Mouse (Mus musculus): ENCODE data around the gene Ulk4. TPM values are rescaled to one million over a fixed set of nuclear protein-coding genes. Genes with fewer than 3 reads are reported as not detected.

The Ulk4 gene
- total and polyA plus RNA-seq, 3 experiments, result 0.18 to 2.3 (median 0.30) TPM

- Histone ChIP-seq H3K9ac (ENCODE audit: low read depth, low read length) (peak overlapping the region; percentile 49), H3K36me3 (ENCODE audit: control insufficient read depth, insufficient read depth, low read length) (peaks cover 18% of the 10 kb centered on the region), H3K27me3 (ENCODE audit: control insufficient read depth, insufficient read depth, low read length) (no peaks in the 10 kb centered on the region), H3K27ac (peak overlapping the region; percentile 98), H3K79me2 (replicated peaks; ENCODE audit: control insufficient read depth, insufficient read depth, low read length) (peaks cover 7% of the 10 kb centered on the region; the same call in 1 of the 2 replicates), H3K4me1 (ENCODE audit: control insufficient read depth, insufficient read depth, low read length) (peaks cover 50% of the 10 kb centered on the region), H3K4me3 (no peak overlapping the region)
- intact Hi-C loops (cut with DNase I), result no loop called here
- peak; percentile 68 to 78 for DNase-seq
- WGBS, result 7% methylated on average over 12 of the region's 12 CpGs
- TF ChIP-seq EP300 (IDR thresholded peaks at IDR 0.05; ENCODE audit: insufficient read depth, low read depth, low read length) (peak; percentile 72), CTCF (IDR thresholded peaks at IDR 0.05) (peak; percentile 47), POLR2A (IDR thresholded peaks at IDR 0.05; ENCODE audit: insufficient read depth, low read depth, low read length) (peak; percentile 40; the same call in 1 of the 2 replicates)
Measured at GRCm38 (mm10) chr9:121316621-121317405, 39.8 kb upstream of the Ulk4 start.

GRCm38 (mm10) chr9:121315901-121316595 is 39.1 kb upstream of the Ulk4 start:
- H3K4me3 ChIP-seq, result no peak overlapping the region
- H3K27ac ChIP-seq, result peak overlapping the region; percentile 98
- no peaks in the 10 kb centered on the region for H3K27me3 ChIP-seq (ENCODE audit: control insufficient read depth, insufficient read depth, low read length)
- TF ChIP-seq EP300 (IDR thresholded peaks at IDR 0.05; ENCODE audit: insufficient read depth, low read depth, low read length), result no peak
- no peak for TF ChIP-seq POLR2A (IDR thresholded peaks at IDR 0.05; ENCODE audit: insufficient read depth, low read depth, low read length)
- TF ChIP-seq CTCF (IDR thresholded peaks at IDR 0.05), result no peak
- peak in 1 of 2 experiments; percentile 45 for DNase-seq
- H3K4me1 ChIP-seq (ENCODE audit: control insufficient read depth, insufficient read depth, low read length), result peaks cover 51% of the 10 kb centered on the region
- H3K79me2 ChIP-seq (replicated peaks; ENCODE audit: control insufficient read depth, insufficient read depth, low read length), result peaks cover 7% of the 10 kb centered on the region; the same call in 1 of the 2 replicates
- intact Hi-C loops (cut with DNase I), result no loop called here
- H3K36me3 ChIP-seq (ENCODE audit: control insufficient read depth, insufficient read depth, low read length), result peaks cover 13% of the 10 kb centered on the region
- 57% methylated on average over 4 of the region's 4 CpGs for WGBS
- H3K9ac ChIP-seq (ENCODE audit: low read depth, low read length), result no peak overlapping the region; the same call in 1 of the 2 replicates

DNA sequence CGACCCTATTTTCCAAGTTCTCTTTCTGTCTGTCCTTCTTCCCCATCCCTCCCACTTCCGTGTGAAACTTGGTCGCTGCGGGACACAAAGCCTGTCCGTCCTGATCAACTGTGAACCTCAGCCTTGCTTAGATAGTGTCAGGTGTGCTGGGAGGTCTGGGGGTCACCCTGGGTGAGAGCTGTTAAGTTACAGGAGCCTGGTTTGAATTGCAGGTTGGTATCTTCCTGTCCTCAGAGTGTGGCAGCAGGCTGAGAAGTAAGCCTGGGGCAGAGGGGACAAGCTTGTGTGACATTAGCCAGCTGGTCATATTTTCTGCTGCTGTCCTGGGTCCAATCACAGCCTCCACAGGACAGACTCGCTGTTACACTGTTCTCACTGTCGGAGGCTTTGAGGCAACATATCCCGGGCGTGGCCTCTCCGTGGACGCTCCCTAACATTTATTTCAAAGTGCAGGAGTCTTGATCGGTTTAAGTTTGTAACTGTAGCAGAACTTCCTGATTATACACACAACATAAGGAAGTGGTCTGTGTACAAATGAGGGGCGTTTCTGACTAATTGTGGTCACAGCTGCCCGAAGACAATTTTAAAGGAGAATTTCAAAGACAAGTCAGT is 37.6 kb upstream of the Ulk4 start:
- TF ChIP-seq CTCF (IDR thresholded peaks at IDR 0.05) (peak; percentile 14; the same call in 1 of the 2 replicates), EP300 (IDR thresholded peaks at IDR 0.05; ENCODE audit: insufficient read depth, low read depth, low read length) (peak; percentile 71; the same call in 1 of the 2 replicates), POLR2A (IDR thresholded peaks at IDR 0.05; ENCODE audit: insufficient read depth, low read depth, low read length) (peak; percentile 70)
- Histone ChIP-seq H3K27me3 (ENCODE audit: control insufficient read depth, insufficient read depth, low read length) (no peaks in the 10 kb centered on the region), H3K36me3 (ENCODE audit: control insufficient read depth, insufficient read depth, low read length) (peaks cover 13% of the 10 kb centered on the region), H3K4me3 (peak overlapping the region; percentile 50), H3K27ac (peak overlapping the region; percentile 98), H3K9ac (ENCODE audit: low read depth, low read length) (peak overlapping the region; percentile 73), H3K4me1 (ENCODE audit: control insufficient read depth, insufficient read depth, low read length) (peaks cover 48% of the 10 kb centered on the region), H3K79me2 (replicated peaks; ENCODE audit: control insufficient read depth, insufficient read depth, low read length) (peaks cover 10% of the 10 kb centered on the region)
- intact Hi-C loops (cut with DNase I), result loop anchor here (1.0 kb wide), 3 partner anchors 16 to 34 kb away; no protein-coding TSS in a partner anchor
- WGBS, result 1% methylated on average over 14 of the region's 14 CpGs
- peak; percentile 73 to 80 for DNase-seq

DNA sequence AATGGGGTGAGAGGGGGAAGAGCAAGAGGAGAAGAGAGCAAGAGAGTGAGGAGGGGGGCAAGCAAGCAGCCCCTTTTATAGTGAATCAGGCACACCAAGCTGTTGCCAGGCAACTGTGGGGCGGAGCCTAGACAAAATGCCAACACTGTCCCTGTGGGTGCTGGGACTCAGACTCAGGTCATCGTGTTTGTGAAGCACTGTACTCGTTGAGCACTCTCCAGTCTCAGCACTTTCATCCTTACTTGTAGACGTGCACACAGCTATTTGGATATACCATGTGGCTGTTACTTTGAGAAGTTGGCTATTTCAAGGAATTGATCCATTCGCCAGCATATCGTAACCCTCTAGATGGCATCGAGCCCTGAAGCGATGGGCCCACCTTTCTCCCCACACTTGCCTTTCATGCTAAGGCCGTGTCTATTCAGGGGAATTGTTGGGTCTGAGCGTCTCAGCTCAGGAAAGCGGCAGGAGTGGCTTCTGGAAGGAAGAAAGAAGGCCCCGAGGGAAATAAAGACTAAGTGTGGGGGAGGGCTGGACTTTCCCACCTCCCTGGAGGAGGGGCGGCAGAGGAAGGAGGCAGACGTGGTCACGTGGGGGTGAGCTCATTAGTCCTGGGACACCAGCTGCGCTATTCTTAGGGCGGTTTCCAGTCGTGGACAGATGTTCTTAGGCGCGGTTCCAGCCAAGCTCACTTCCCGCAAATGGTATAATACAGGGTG is 36.8 kb upstream of the Ulk4 start:
- H3K4me1 ChIP-seq (ENCODE audit: control insufficient read depth, insufficient read depth, low read length), result peaks cover 46% of the 10 kb centered on the region
- H3K27ac ChIP-seq, result peak overlapping the region; percentile 98
- peaks cover 12% of the 10 kb centered on the region for H3K79me2 ChIP-seq (replicated peaks; ENCODE audit: control insufficient read depth, insufficient read depth, low read length)
- 2% methylated on average over 21 of the region's 21 CpGs for WGBS
- peaks cover 13% of the 10 kb centered on the region for H3K36me3 ChIP-seq (ENCODE audit: control insufficient read depth, insufficient read depth, low read length)
- TF ChIP-seq EP300 (IDR thresholded peaks at IDR 0.05; ENCODE audit: insufficient read depth, low read depth, low read length), result peak; percentile 100
- TF ChIP-seq POLR2A (IDR thresholded peaks at IDR 0.05; ENCODE audit: insufficient read depth, low read depth, low read length), result peak; percentile 96
- TF ChIP-seq CTCF (IDR thresholded peaks at IDR 0.05), result no peak
- intact Hi-C loops (cut with DNase I), result loop anchor here (1.0 kb wide), 4 partner anchors 13 to 34 kb away; no protein-coding TSS in a partner anchor
- H3K27me3 ChIP-seq (ENCODE audit: control insufficient read depth, insufficient read depth, low read length), result no peaks in the 10 kb centered on the region
- H3K4me3 ChIP-seq, result peak overlapping the region; percentile 50
- DNase-seq, result peak; percentile 89 to 95
- H3K9ac ChIP-seq (ENCODE audit: low read depth, low read length), result peak overlapping the region; percentile 63

GRCm38 (mm10) chr9:121312237-121312891 is 35.4 kb upstream of the Ulk4 start:
- H3K36me3 ChIP-seq (ENCODE audit: control insufficient read depth, insufficient read depth, low read length), result peaks cover 9% of the 10 kb centered on the region
- peak overlapping the region; percentile 98 for H3K27ac ChIP-seq
- no peaks in the 10 kb centered on the region for H3K27me3 ChIP-seq (ENCODE audit: control insufficient read depth, insufficient read depth, low read length)
- H3K4me1 ChIP-seq (ENCODE audit: control insufficient read depth, insufficient read depth, low read length), result peaks cover 45% of the 10 kb centered on the region
- no peak for TF ChIP-seq EP300 (IDR thresholded peaks at IDR 0.05; ENCODE audit: insufficient read depth, low read depth, low read length)
- no peak for TF ChIP-seq CTCF (IDR thresholded peaks at IDR 0.05)
- no peak for TF ChIP-seq POLR2A (IDR thresholded peaks at IDR 0.05; ENCODE audit: insufficient read depth, low read depth, low read length)
- intact Hi-C loops (cut with DNase I), result no loop called here
- H3K4me3 ChIP-seq, result no peak overlapping the region
- WGBS, result 64% methylated on average over 10 of the region's 10 CpGs
- peak in 1 of 2 experiments; percentile 37 for DNase-seq
- peaks cover 13% of the 10 kb centered on the region for H3K79me2 ChIP-seq (replicated peaks; ENCODE audit: control insufficient read depth, insufficient read depth, low read length)
- peak overlapping the region; percentile 28 for H3K9ac ChIP-seq (ENCODE audit: low read depth, low read length)
